In genomic region chr2:172399901-172400300, GRCm38 (mm10) we compare ENCODE assay signal across 10 mouse cellular contexts. TPM values are rescaled to one million over a fixed set of nuclear protein-coding genes. Genes with fewer than 3 reads are reported as not detected.
DNase-seq lines count a peak whose midpoint lies in the region; ATAC-seq lines count a peak whose summit lies in the region.
"Had no signal": no experiment of that assay in that cellular context is flagged by ENCODE, and none has a peak within 500 bp of the region (broad histone marks: within the 10 kb centered on the region; RNA-seq: fewer than 3 reads in every experiment).

No protein-coding gene starts in this region.

- no peak for DNase-seq in kidney, adult 8-10 months
- DNase-seq in Muller cell, postnatal 12 days (ENCODE audit: inconsistent ontology term): peak; percentile 24
- peak; percentile 91 for DNase-seq in naive thymus-derived CD4-positive, alpha-beta T cell, adult 2 months (ENCODE audit: low read depth)
- no peak for DNase-seq in urinary bladder, postnatal 36 days (ENCODE audit: low spot score in 2 of 2)
- DNase-seq in ovary, postnatal 14 days (ENCODE audit: low spot score): no peak
- DNase-seq: gastrocnemius, postnatal 14 days; right cerebral cortex, postnatal 14 days had no signal

- no peaks in the 10 kb centered on the region for H3K9me3 ChIP-seq in kidney, embryonic 15.5 days (replicated peaks)
- no peaks in the 10 kb centered on the region for H3K9me3 ChIP-seq in hindbrain, embryonic 16.5 days (ENCODE audit: control insufficient read depth, low read length)

- no peak overlapping the region for H3K4me2 ChIP-seq in kidney, embryonic 15.5 days
- H3K4me2 ChIP-seq in hindbrain, embryonic 16.5 days (ENCODE audit: low read length): no peak overlapping the region

- 0 out of 2 replicates have a peak, but pooled peaks have one; percentile 49 for ATAC-seq in kidney, embryonic 15.5 days (replicated peaks; ENCODE audit: low FRiP score)
- 0 out of 2 replicates have a peak, but pooled peaks have one; percentile 17 for ATAC-seq in hindbrain, embryonic 16.5 days
- ATAC-seq in erythroblast, adult 5-6 weeks (replicated peaks; ENCODE audit: low FRiP score, poor library complexity, severe bottlenecking): no peak

- H3K9ac ChIP-seq in kidney, embryonic 15.5 days: no peak overlapping the region
- H3K9ac ChIP-seq in hindbrain, embryonic 16.5 days (ENCODE audit: low read depth, low read length): no peak overlapping the region

- no peak overlapping the region for H3K4me3 ChIP-seq in kidney, embryonic 15.5 days (replicated peaks)
- no peak overlapping the region for H3K4me3 ChIP-seq in hindbrain, embryonic 16.5 days (ENCODE audit: low read length)

- H3K27me3 ChIP-seq in kidney, embryonic 15.5 days: 0 out of 2 replicates have a peak, but pooled peaks cover 5% of the 10 kb centered on the region
- no peaks in the 10 kb centered on the region for H3K27me3 ChIP-seq in hindbrain, embryonic 16.5 days (replicated peaks; ENCODE audit: control insufficient read depth, insufficient read depth, low read length)

- WGBS in kidney, embryonic 15.5 days: 26% methylated on average over 9 of the region's 9 CpGs
- 23% methylated on average over 9 of the region's 9 CpGs for WGBS in hindbrain, embryonic 16.5 days

- no peaks in the 10 kb centered on the region for H3K36me3 ChIP-seq in kidney, embryonic 15.5 days
- no peaks in the 10 kb centered on the region for H3K36me3 ChIP-seq in hindbrain, embryonic 16.5 days (ENCODE audit: control insufficient read depth, insufficient read depth, low read length)

- H3K27ac ChIP-seq in kidney, embryonic 15.5 days: no peak overlapping the region
- H3K27ac ChIP-seq in hindbrain, embryonic 16.5 days (ENCODE audit: low read depth, low read length): no peak overlapping the region

- H3K4me1 ChIP-seq in kidney, embryonic 15.5 days: no peaks in the 10 kb centered on the region
- H3K4me1 ChIP-seq in hindbrain, embryonic 16.5 days (ENCODE audit: control insufficient read depth, insufficient read depth, low read depth, low read length): no peaks in the 10 kb centered on the region

RNA-seq across cellular contexts. Expression of gene Cass4, which starts 6.3 kb away (rescaled TPM):
- polyA plus RNA-seq in kidney, embryonic 15.5 days (2015; fragmentation: Nextera tagmentation; extraction: Ambion mirVana): 0.15 and 0.29 TPM in 2 replicates
- polyA plus RNA-seq in hindbrain, embryonic 16.5 days (2015; fragmentation: Nextera tagmentation; extraction: Ambion mirVana): 0.06 and 0.19 TPM in 2 replicates
- 1.0 and 2.5 TPM in 2 replicates for total RNA-seq in erythroblast, adult 5-6 weeks (2015; ENCODE audit: low replicate concordance)
- 0.56 and 1.3 TPM in 2 replicates for total RNA-seq in erythroblast, adult 5-6 weeks (2017; ENCODE audit: low replicate concordance)

RNA-seq across cellular contexts. Expression of gene Cstf1, which starts 29.4 kb away (rescaled TPM):
- polyA plus RNA-seq in kidney, embryonic 15.5 days (2015; fragmentation: Nextera tagmentation; extraction: Ambion mirVana): 40.3 and 42.7 TPM in 2 replicates
- 20.8 and 23.8 TPM in 2 replicates for polyA plus RNA-seq in hindbrain, embryonic 16.5 days (2015; fragmentation: Nextera tagmentation; extraction: Ambion mirVana)
- total RNA-seq in erythroblast, adult 5-6 weeks (2015; ENCODE audit: low replicate concordance): 5.6 and 10.0 TPM in 2 replicates
- total RNA-seq in erythroblast, adult 5-6 weeks (2017; ENCODE audit: low replicate concordance): 6.3 and 7.5 TPM in 2 replicates

RNA-seq across cellular contexts. Expression of gene Aurka, which starts 29.6 kb away (rescaled TPM):
- 112 TPM in 2 replicates for polyA plus RNA-seq in kidney, embryonic 15.5 days (2015; fragmentation: Nextera tagmentation; extraction: Ambion mirVana)
- polyA plus RNA-seq in hindbrain, embryonic 16.5 days (2015; fragmentation: Nextera tagmentation; extraction: Ambion mirVana): 17.0 and 20.8 TPM in 2 replicates
- 15.7 and 23.2 TPM in 2 replicates for total RNA-seq in erythroblast, adult 5-6 weeks (2015; ENCODE audit: low replicate concordance)
- total RNA-seq in erythroblast, adult 5-6 weeks (2017; ENCODE audit: low replicate concordance): 31.3 and 38.8 TPM in 2 replicates

RNA-seq across cellular contexts. Expression of gene Rtf2, which starts 40.5 kb away (rescaled TPM):
- polyA plus RNA-seq in kidney, embryonic 15.5 days (2015; fragmentation: Nextera tagmentation; extraction: Ambion mirVana): 68.9 and 74.8 TPM in 2 replicates
- polyA plus RNA-seq in hindbrain, embryonic 16.5 days (2015; fragmentation: Nextera tagmentation; extraction: Ambion mirVana): 95.1 and 96.1 TPM in 2 replicates
- total RNA-seq in erythroblast, adult 5-6 weeks (2015; ENCODE audit: low replicate concordance): 18.3 and 24.7 TPM in 2 replicates
- 59.5 and 80.9 TPM in 2 replicates for total RNA-seq in erythroblast, adult 5-6 weeks (2017; ENCODE audit: low replicate concordance)

RNA-seq across cellular contexts. Expression of gene Fam210b, which starts 54.5 kb away (rescaled TPM):
- 10.4 and 11.9 TPM in 2 replicates for polyA plus RNA-seq in kidney, embryonic 15.5 days (2015; fragmentation: Nextera tagmentation; extraction: Ambion mirVana)
- polyA plus RNA-seq in hindbrain, embryonic 16.5 days (2015; fragmentation: Nextera tagmentation; extraction: Ambion mirVana): 18.8 and 20.8 TPM in 2 replicates
- 102 and 114 TPM in 2 replicates for total RNA-seq in erythroblast, adult 5-6 weeks (2015; ENCODE audit: low replicate concordance)
- 96.2 and 117 TPM in 2 replicates for total RNA-seq in erythroblast, adult 5-6 weeks (2017; ENCODE audit: low replicate concordance)

Comparison
In these comparisons a context has a peak if more than half of its experiments do, and no peak if none do; other contexts are left out.
1. DNase-seq: peak in Muller cell, postnatal 12 days (single experiment) and naive thymus-derived CD4-positive, alpha-beta T cell, adult 2 months (single experiment); none in kidney, adult 8-10 months (0 of 2), urinary bladder, postnatal 36 days (0 of 2) and ovary, postnatal 14 days (single experiment).